Mouse (Mus musculus) heart, embryonic 10.5 days (tissue): ENCODE data around the gene Sft2d2. TPM values are rescaled to one million over a fixed set of nuclear protein-coding genes. Genes with fewer than 3 reads are reported as not detected.

Experiments
- DNase-seq: peaks from one replicate; pipeline ENCODE4 v3.0.0-alpha.2; 2017; ENCODE audit warnings: low spot score
- H3K27ac ChIP-seq: fragments of 300-500 bp; sonication (generic); 2 replicates; pipeline ENCODE4 v1.5.1; 2016; ENCODE audit warnings: mild to moderate bottlenecking
- H3K27me3 ChIP-seq: fragments of 300-500 bp; sonication (generic); 2 replicates; pipeline ENCODE4 v1.6.1; 2016; ENCODE audit warnings: mild to moderate bottlenecking; ENCODE audit not compliant: poor library complexity, insufficient read depth, severe bottlenecking
- H3K36me3 ChIP-seq: fragments of 300-500 bp; sonication (generic); 2 replicates; pipeline ENCODE4 v1.6.1; 2016; ENCODE audit warnings: mild to moderate bottlenecking, moderate library complexity
- H3K4me1 ChIP-seq: fragments of 300-500 bp; sonication (generic); 2 replicates; pipeline ENCODE4 v1.6.1; 2016; ENCODE audit warnings: mild to moderate bottlenecking
- H3K4me3 ChIP-seq: fragments of 300-500 bp; sonication (generic); 2 replicates; pipeline ENCODE4 v1.5.1; 2016; ENCODE audit warnings: mild to moderate bottlenecking, moderate library complexity
- H3K9me3 ChIP-seq: fragments of 300-500 bp; sonication (generic); 2 replicates; pipeline ENCODE4 v1.6.1; 2016; ENCODE audit warnings: mild to moderate bottlenecking, moderate library complexity
- WGBS: fragments of 180-500 bp; shearing (Covaris S2); methylation state at CpG from one replicate; pipeline ENCODE4 v1.1.7; 2016; 5-methylcytosine and 5-hydroxymethylcytosine counted together
- polyA plus RNA-seq: library from polyadenylated mRNA; unstranded; fragments of >200 nt; fragmentation: Nextera tagmentation; extraction: Ambion mirVana; gene quantifications from 2 replicates; pipeline ENCODE4 v1.2.1, GENCODE M21; 2016

Sft2d2 gene
- polyA plus RNA-seq, 1 experiment from 2014 or later, result 18.8 TPM

GRCm38 (mm10) chr1:165186491-165186890, 7.7 kb downstream of the Sft2d2 start:
- Histone ChIP-seq H3K4me1 (peaks cover 45% of the 10 kb centered on the region), H3K27ac (no peak overlapping the region), H3K9me3 (no peaks in the 10 kb centered on the region), H3K4me3 (no peak overlapping the region), H3K36me3 (peaks cover 28% of the 10 kb centered on the region), H3K27me3 (no peaks in the 10 kb centered on the region)
- WGBS, result 78% methylated on average over 12 of the region's 12 CpGs
- DNase-seq, result no peak

- no peak for DNase-seq
- H3K4me3 ChIP-seq, result no peak overlapping the region
- peaks cover 42% of the 10 kb centered on the region for H3K4me1 ChIP-seq
- no peaks in the 10 kb centered on the region for H3K9me3 ChIP-seq
- no peak overlapping the region for H3K27ac ChIP-seq
- 70% methylated on average over 7 of the region's 7 CpGs for WGBS
- no peaks in the 10 kb centered on the region for H3K27me3 ChIP-seq
- H3K36me3 ChIP-seq, result peaks cover 38% of the 10 kb centered on the region
These were observed 9.1 kb downstream of the Sft2d2 start for GRCm38 (mm10) chr1:165185116-165185515.

- Histone ChIP-seq H3K36me3 (peaks cover 42% of the 10 kb centered on the region), H3K4me1 (peaks cover 33% of the 10 kb centered on the region)
These were observed 10.1 kb downstream of the Sft2d2 start for GRCm38 (mm10) chr1:165184178-165184577.

GRCm38 (mm10) chr1:165183400-165183799, 10.8 kb downstream of the Sft2d2 start:
- WGBS, result 80% methylated on average over 6 of the region's 6 CpGs
- Histone ChIP-seq H3K27me3 (no peaks in the 10 kb centered on the region), H3K9me3 (no peaks in the 10 kb centered on the region), H3K4me1 (peaks cover 26% of the 10 kb centered on the region), H3K27ac (no peak overlapping the region), H3K36me3 (peaks cover 50% of the 10 kb centered on the region), H3K4me3 (no peak overlapping the region)
- no peak for DNase-seq

More at GRCm38 (mm10) chr1:165184178-165184577, 10.1 kb downstream of the Sft2d2 start:
- 75% methylated on average over 3 of the region's 3 CpGs for WGBS
- Histone ChIP-seq H3K27me3 (no peaks in the 10 kb centered on the region), H3K9me3 (no peaks in the 10 kb centered on the region), H3K4me3 (no peak overlapping the region), H3K27ac (no peak overlapping the region)
- DNase-seq, result no peak

GRCm38 (mm10) chr1:165179321-165179720, 14.9 kb downstream of the Sft2d2 start:
- H3K27ac ChIP-seq, result no peak overlapping the region
- DNase-seq, result peak; percentile 60
- H3K4me3 ChIP-seq, result no peak overlapping the region
- peaks cover 66% of the 10 kb centered on the region for H3K36me3 ChIP-seq
- no peaks in the 10 kb centered on the region for H3K27me3 ChIP-seq
- H3K9me3 ChIP-seq, result no peaks in the 10 kb centered on the region
- H3K4me1 ChIP-seq, result no peaks in the 10 kb centered on the region
- 77% methylated on average over 5 of the region's 5 CpGs for WGBS

GRCm38 (mm10) chr1:165178075-165178474, 16.2 kb downstream of the Sft2d2 start:
- Histone ChIP-seq H3K27ac (no peak overlapping the region), H3K36me3 (peaks cover 57% of the 10 kb centered on the region), H3K4me3 (no peak overlapping the region), H3K27me3 (no peaks in the 10 kb centered on the region), H3K9me3 (no peaks in the 10 kb centered on the region), H3K4me1 (no peaks in the 10 kb centered on the region)
- WGBS, result 81% methylated on average over 6 of the region's 6 CpGs
- DNase-seq, result peak; percentile 55

- no peaks in the 10 kb centered on the region for H3K4me1 ChIP-seq
- H3K27ac ChIP-seq, result no peak overlapping the region
- H3K36me3 ChIP-seq, result peaks cover 27% of the 10 kb centered on the region
- WGBS, result 75% methylated on average over 9 of the region's 9 CpGs
- peak; percentile 19 for DNase-seq
- no peaks in the 10 kb centered on the region for H3K27me3 ChIP-seq
- no peaks in the 10 kb centered on the region for H3K9me3 ChIP-seq
- H3K4me3 ChIP-seq, result no peak overlapping the region
These were observed 20.1 kb downstream of the Sft2d2 start for GRCm38 (mm10) chr1:165174059-165174616.

- Histone ChIP-seq H3K27me3 (no peaks in the 10 kb centered on the region), H3K36me3 (0 out of 2 replicates have a peak, but pooled peaks cover 3% of the 10 kb centered on the region), H3K4me3 (no peak overlapping the region), H3K4me1 (no peaks in the 10 kb centered on the region), H3K27ac (no peak overlapping the region), H3K9me3 (no peaks in the 10 kb centered on the region)
- 83% methylated on average over 8 of the region's 8 CpGs for WGBS
- peak; percentile 57 for DNase-seq
These were observed 23.0 kb downstream of the Sft2d2 start for GRCm38 (mm10) chr1:165171277-165171676.

GRCm38 (mm10) chr1:165170157-165170556, 24.1 kb downstream of the Sft2d2 start:
- Histone ChIP-seq H3K36me3 (no peaks in the 10 kb centered on the region), H3K27ac (no peak overlapping the region), H3K4me1 (no peaks in the 10 kb centered on the region), H3K27me3 (no peaks in the 10 kb centered on the region), H3K9me3 (no peaks in the 10 kb centered on the region), H3K4me3 (no peak overlapping the region)
- WGBS, result 68% methylated on average over 5 of the region's 5 CpGs
- no peak for DNase-seq

GRCm38 (mm10) chr1:165169462-165169861, 24.8 kb downstream of the Sft2d2 start:
- no peaks in the 10 kb centered on the region for H3K27me3 ChIP-seq
- no peak overlapping the region for H3K4me3 ChIP-seq
- WGBS, result 70% methylated on average over 3 of the region's 3 CpGs
- H3K27ac ChIP-seq, result no peak overlapping the region
- no peaks in the 10 kb centered on the region for H3K4me1 ChIP-seq
- no peaks in the 10 kb centered on the region for H3K9me3 ChIP-seq
- no peak for DNase-seq
- no peaks in the 10 kb centered on the region for H3K36me3 ChIP-seq

- no peaks in the 10 kb centered on the region for H3K36me3 ChIP-seq
- no peak overlapping the region for H3K4me3 ChIP-seq
- 87% methylated on average over 6 of the region's 6 CpGs for WGBS
- H3K27ac ChIP-seq, result no peak overlapping the region
- no peaks in the 10 kb centered on the region for H3K9me3 ChIP-seq
- H3K27me3 ChIP-seq, result peaks cover 7% of the 10 kb centered on the region; the same call in 1 of the 2 replicates
- no peaks in the 10 kb centered on the region for H3K4me1 ChIP-seq
- DNase-seq, result no peak
These were observed 29.3 kb downstream of the Sft2d2 start for GRCm38 (mm10) chr1:165164920-165165319.

GRCm38 (mm10) chr1:165160723-165161405, 33.4 kb downstream of the Sft2d2 start, which contains the start of gene Tbx19:
Gene Tbx19 (minus strand): TSS chr1:165160773.
- peaks cover 9% of the 10 kb centered on the region; the same call in 1 of the 2 replicates for H3K27me3 ChIP-seq
- no peak for DNase-seq
- WGBS, result 80% methylated on average over 8 of the region's 8 CpGs

GRCm38 (mm10) chr1:165158841-165159240, 35.4 kb downstream of the Sft2d2 start:
- Histone ChIP-seq H3K4me3 (no peak overlapping the region), H3K9me3 (no peaks in the 10 kb centered on the region), H3K4me1 (0 out of 2 replicates have a peak, but pooled peaks cover 6% of the 10 kb centered on the region), H3K27ac (no peak overlapping the region), H3K36me3 (no peaks in the 10 kb centered on the region), H3K27me3 (peaks cover 9% of the 10 kb centered on the region; the same call in 1 of the 2 replicates)
- DNase-seq, result no peak
- 73% methylated on average over 10 of the region's 10 CpGs for WGBS

More at GRCm38 (mm10) chr1:165160723-165161405, 33.4 kb downstream of the Sft2d2 start, which contains the start of gene Tbx19:
- Histone ChIP-seq H3K9me3 (no peaks in the 10 kb centered on the region), H3K4me1 (no peaks in the 10 kb centered on the region), H3K36me3 (no peaks in the 10 kb centered on the region), H3K27ac (no peak within 1 kb of the TSS), H3K4me3 (no peak within 1 kb of the TSS)
